Mouse (Mus musculus): Measurements from ENCODE around the gene Lif. TPM values are rescaled to one million over a fixed set of nuclear protein-coding genes. Genes with fewer than 3 reads are reported as not detected.

Gene Lif
- polyA plus RNA-seq (2015; fragmentation: Nextera tagmentation; extraction: Ambion mirVana): 0.19 and 0.32 TPM in 2 replicates

DNA sequence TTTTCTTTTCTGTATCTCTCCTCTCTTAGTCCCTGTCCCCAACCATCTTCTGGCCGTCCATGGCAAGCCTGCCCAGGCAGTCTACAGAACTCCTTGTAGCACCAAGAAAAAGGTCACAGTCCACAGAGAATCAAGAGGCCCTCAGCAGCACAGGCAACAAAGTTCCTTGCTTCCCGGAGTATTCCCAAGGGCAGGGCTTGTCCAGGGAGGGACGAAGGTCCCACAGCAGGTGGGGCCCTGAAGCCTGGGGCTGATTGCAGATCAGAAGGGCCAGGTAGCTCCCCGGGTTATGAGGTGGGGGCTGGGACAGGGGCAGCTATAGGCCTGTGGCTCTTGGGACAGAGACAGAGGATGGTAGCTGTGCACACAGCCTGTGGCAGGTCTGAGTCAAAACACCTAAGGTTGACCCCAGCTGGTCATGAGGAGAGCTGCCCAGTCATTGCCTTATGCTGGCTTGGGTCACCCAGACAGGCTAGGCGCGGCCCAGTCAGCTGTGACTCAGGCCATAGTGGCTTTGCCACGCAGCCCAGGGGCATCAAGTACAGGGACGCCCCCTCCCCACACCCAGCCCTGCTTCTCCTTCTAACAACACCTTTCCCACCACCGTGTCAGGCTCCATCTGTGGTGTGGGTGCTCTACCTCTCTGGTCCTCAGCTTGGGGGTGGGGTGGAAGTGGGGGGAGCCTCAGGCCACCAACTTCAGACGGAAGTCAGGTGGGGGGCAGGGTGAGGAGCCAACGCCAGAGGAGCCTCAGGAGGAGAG, at the start of gene Lif:
Gene Lif, plus strand, starts transcription at position 712 of the 762 bp plus-strand sequence.
- Histone ChIP-seq H3K4me1 (peaks cover 25% of the 10 kb centered on the region), H3K9me3 (no peaks in the 10 kb centered on the region), H3K27ac (no peak within 1 kb of the TSS), H3K27me3 (no peaks in the 10 kb centered on the region), H3K36me3 (no peaks in the 10 kb centered on the region), H3K4me3 (no peak within 1 kb of the TSS), H3K9ac (no peak within 1 kb of the TSS), H3K4me2 (no peak within 1 kb of the TSS)
- WGBS: 54% methylated on average over 11 of the region's 11 CpGs
- ATAC-seq (ENCODE audit: borderline replicate concordance, extremely low read depth, low FRiP score, low TSS enrichment): no peak

DNA sequence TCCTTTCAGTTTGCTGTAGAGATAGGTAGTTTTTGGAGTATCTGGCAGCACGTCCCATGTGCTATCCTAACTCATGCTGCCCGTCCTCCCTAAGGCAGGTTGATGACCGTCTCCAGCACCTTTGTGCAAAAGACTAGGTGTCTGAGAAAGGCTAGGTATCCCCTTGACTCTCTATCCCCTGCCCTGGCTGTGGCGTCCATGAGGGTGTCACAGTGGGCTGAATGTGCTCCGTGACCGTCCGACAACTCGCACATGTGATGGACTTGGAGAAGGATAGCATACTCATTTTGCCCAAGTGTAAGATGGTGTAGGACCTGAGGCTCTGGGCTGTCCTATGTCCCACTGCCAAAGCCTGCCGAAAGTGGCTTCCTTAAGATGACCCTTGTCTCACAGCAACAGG, 49.7 kb upstream of the Lif start:
- no peak for ATAC-seq (ENCODE audit: borderline replicate concordance, extremely low read depth, low FRiP score, low TSS enrichment)
- 89% methylated on average over 9 of the region's 9 CpGs for WGBS
- H3K4me3 ChIP-seq: no peak overlapping the region
- no peaks in the 10 kb centered on the region for H3K27me3 ChIP-seq
- H3K4me2 ChIP-seq: no peak overlapping the region
- H3K4me1 ChIP-seq: 0 out of 2 replicates have a peak, but pooled peaks cover 5% of the 10 kb centered on the region
- no peak overlapping the region for H3K9ac ChIP-seq
- no peaks in the 10 kb centered on the region for H3K9me3 ChIP-seq
- no peak overlapping the region for H3K27ac ChIP-seq
- peaks cover 25% of the 10 kb centered on the region for H3K36me3 ChIP-seq

- Histone ChIP-seq H3K36me3 (peaks cover 39% of the 10 kb centered on the region), H3K27ac (no peak overlapping the region), H3K9ac (no peak overlapping the region), H3K4me3 (no peak overlapping the region), H3K4me1 (no peaks in the 10 kb centered on the region), H3K4me2 (no peak overlapping the region), H3K27me3 (no peaks in the 10 kb centered on the region), H3K9me3 (no peaks in the 10 kb centered on the region)
- WGBS: 71% methylated on average over 5 of the region's 5 CpGs
- ATAC-seq (ENCODE audit: borderline replicate concordance, extremely low read depth, low FRiP score, low TSS enrichment): no peak
Measured at GRCm38 (mm10) chr11:4209556-4209955, 47.8 kb upstream of the Lif start.

DNA sequence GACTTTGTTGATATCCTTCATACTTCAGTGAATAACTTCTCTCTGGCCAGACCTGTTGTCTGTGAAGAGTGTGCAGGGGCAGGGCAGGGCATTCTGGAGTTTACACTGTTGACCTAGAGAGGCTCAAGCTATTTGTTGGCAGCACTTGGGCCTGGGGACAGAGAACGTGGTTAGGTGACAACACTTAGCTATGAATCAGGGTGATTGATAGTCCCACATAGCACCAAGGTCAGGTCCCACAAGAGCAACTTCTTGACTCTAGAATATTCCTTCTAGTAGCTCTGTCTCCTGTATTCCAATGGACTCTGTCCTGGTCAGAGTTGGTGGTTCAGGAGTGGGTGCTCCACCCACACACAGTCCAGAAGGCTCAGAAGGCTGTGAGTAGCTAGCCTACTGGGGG, 46.6 kb upstream of the Lif start:
- Histone ChIP-seq H3K27me3 (no peaks in the 10 kb centered on the region), H3K9ac (no peak overlapping the region), H3K4me1 (no peaks in the 10 kb centered on the region), H3K4me3 (no peak overlapping the region), H3K27ac (no peak overlapping the region), H3K4me2 (no peak overlapping the region), H3K9me3 (no peaks in the 10 kb centered on the region), H3K36me3 (peaks cover 44% of the 10 kb centered on the region)
- ATAC-seq (ENCODE audit: borderline replicate concordance, extremely low read depth, low FRiP score, low TSS enrichment): no peak
- 36% methylated on average over 1 of the region's 1 CpGs for WGBS

DNA sequence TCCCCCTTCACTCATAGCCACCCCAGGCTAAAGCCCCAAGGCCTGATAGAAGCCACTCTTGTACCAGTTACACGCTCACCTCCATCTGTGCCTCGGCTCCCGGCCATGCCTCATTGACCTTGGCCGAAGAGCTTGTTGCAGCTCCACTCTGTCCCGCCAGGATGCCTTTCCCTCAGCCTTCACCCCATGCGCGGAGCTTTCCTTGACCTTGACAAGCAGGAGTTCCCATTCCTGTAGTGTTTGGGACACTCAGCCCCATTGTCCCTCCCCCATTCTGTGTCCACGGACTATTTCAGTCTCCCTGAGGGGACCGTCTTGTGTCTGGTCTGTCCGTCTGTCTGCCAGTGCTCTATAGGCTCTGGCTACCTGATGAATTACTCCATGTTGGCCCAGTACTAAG, 44.2 kb upstream of the Lif start:
- Histone ChIP-seq H3K4me2 (no peak overlapping the region), H3K36me3 (peaks cover 37% of the 10 kb centered on the region)

GRCm38 (mm10) chr11:4214572-4214971, 42.8 kb upstream of the Lif start:
- H3K36me3 ChIP-seq: peaks cover 31% of the 10 kb centered on the region
- H3K27me3 ChIP-seq: peaks cover 7% of the 10 kb centered on the region; the same call in 1 of the 2 replicates
- H3K4me1 ChIP-seq: peaks cover 21% of the 10 kb centered on the region
- ATAC-seq (ENCODE audit: borderline replicate concordance, extremely low read depth, low FRiP score, low TSS enrichment): no peak
- no peak overlapping the region for H3K4me3 ChIP-seq
- H3K4me2 ChIP-seq: no peak overlapping the region
- H3K27ac ChIP-seq: no peak overlapping the region
- H3K9me3 ChIP-seq: no peaks in the 10 kb centered on the region
- 93% methylated on average over 14 of the region's 14 CpGs for WGBS
- no peak overlapping the region for H3K9ac ChIP-seq

More for the DNA sequence above, 44.2 kb upstream of the Lif start:
- no peak overlapping the region for H3K9ac ChIP-seq
- H3K9me3 ChIP-seq: no peaks in the 10 kb centered on the region
- peaks cover 8% of the 10 kb centered on the region; the same call in 1 of the 2 replicates for H3K4me1 ChIP-seq
- H3K4me3 ChIP-seq: no peak overlapping the region
- no peak for ATAC-seq (ENCODE audit: borderline replicate concordance, extremely low read depth, low FRiP score, low TSS enrichment)
- H3K27me3 ChIP-seq: no peaks in the 10 kb centered on the region
- 92% methylated on average over 10 of the region's 10 CpGs for WGBS
- H3K27ac ChIP-seq: no peak overlapping the region

- Histone ChIP-seq H3K9ac (no peak overlapping the region), H3K9me3 (no peaks in the 10 kb centered on the region), H3K4me1 (peaks cover 21% of the 10 kb centered on the region), H3K4me3 (no peak overlapping the region), H3K36me3 (peaks cover 31% of the 10 kb centered on the region), H3K4me2 (no peak overlapping the region), H3K27ac (no peak overlapping the region), H3K27me3 (peaks cover 10% of the 10 kb centered on the region; the same call in 1 of the 2 replicates)
- no peak for ATAC-seq (ENCODE audit: borderline replicate concordance, extremely low read depth, low FRiP score, low TSS enrichment)
- WGBS: 75% methylated on average over 10 of the region's 10 CpGs
Measured at GRCm38 (mm10) chr11:4215061-4215460, 42.3 kb upstream of the Lif start.

DNA sequence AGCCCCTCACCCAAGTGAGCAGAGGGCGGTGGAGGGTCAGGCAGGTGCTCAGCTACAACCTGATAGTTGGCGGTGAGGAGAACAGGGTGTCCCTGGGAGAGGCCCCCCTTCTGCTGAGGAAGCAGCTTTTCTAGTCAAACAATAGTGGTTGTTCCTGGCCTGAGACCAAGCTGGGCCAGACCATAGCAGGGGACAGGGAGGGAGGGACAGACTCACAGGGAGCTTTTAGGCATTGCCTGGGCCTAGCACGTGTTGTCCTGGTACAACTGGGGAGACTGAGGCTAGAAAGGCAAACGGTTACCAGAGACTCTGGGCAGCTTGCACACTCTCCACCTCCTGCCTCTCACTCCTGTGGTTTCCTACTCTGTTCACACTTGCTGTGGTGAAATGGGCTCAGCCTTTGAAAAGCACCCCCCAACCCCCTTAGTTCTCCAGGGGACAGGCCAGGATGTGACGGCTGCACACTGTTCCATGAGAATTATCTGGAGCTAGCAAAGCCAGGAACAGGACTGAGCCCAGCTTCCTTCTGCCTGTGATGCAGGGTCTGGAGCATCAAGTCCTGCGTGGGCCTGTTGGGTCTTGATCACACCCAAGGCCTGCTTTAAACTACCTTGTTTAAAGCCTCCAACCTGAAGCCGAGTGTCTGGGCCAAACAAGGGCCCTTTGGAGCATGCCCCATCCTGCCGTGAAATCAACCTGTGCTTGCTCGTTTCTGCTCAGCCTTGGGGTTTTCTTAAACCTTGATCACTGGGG, 40.9 kb upstream of the Lif start:
- 71% methylated on average over 9 of the region's 9 CpGs for WGBS
- no peak overlapping the region for H3K4me2 ChIP-seq
- peaks cover 25% of the 10 kb centered on the region for H3K36me3 ChIP-seq
- peaks cover 10% of the 10 kb centered on the region; the same call in 1 of the 2 replicates for H3K27me3 ChIP-seq
- H3K27ac ChIP-seq: peak overlapping the region; percentile 37
- ATAC-seq (ENCODE audit: borderline replicate concordance, extremely low read depth, low FRiP score, low TSS enrichment): no peak
- no peak overlapping the region for H3K4me3 ChIP-seq
- no peak overlapping the region for H3K9ac ChIP-seq
- peaks cover 21% of the 10 kb centered on the region for H3K4me1 ChIP-seq
- no peaks in the 10 kb centered on the region for H3K9me3 ChIP-seq

- H3K36me3 ChIP-seq: peaks cover 15% of the 10 kb centered on the region
- peaks cover 10% of the 10 kb centered on the region; the same call in 1 of the 2 replicates for H3K27me3 ChIP-seq
- no peaks in the 10 kb centered on the region for H3K9me3 ChIP-seq
- H3K4me3 ChIP-seq: peak within 1 kb of the TSS; percentile 48
- H3K4me1 ChIP-seq: peaks cover 21% of the 10 kb centered on the region
- peak within 1 kb of the TSS; percentile 52 for H3K9ac ChIP-seq
- WGBS: 2% methylated on average over 56 of the region's 56 CpGs
- peak; percentile 85 for ATAC-seq (ENCODE audit: borderline replicate concordance, extremely low read depth, low FRiP score, low TSS enrichment)
- peak within 1 kb of the TSS; percentile 94 for H3K4me2 ChIP-seq
- H3K27ac ChIP-seq: peak within 1 kb of the TSS; percentile 37; the same call in 1 of the 2 replicates
Measured at GRCm38 (mm10) chr11:4217914-4218629, 39.3 kb upstream of the Lif start, which contains the start of gene Castor1. TSS of gene Castor1 (plus strand) at chr11:4218225.

DNA sequence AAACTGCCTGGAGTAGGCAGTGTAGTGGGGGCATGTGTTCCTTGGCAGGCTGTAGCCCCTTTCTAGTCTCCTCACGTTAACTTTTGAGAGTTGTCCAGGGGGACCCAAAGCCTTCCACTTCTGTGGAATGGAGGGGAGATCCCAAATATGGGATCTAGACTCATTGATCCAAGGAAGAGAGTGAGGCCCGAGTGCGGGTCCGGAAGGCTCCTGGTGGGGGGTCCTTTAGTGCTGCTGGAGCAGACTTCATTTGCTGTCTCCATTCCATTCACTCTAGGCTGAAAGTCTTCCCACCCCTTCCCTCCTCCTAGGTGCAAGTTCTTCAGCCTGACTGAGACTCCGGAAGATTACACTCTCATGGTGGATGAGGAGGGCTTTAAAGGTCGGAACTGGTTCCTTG, 38.7 kb upstream of the Lif start:
- Histone ChIP-seq H3K36me3 (peaks cover 9% of the 10 kb centered on the region), H3K4me2 (peak overlapping the region; percentile 94), H3K27me3 (peaks cover 10% of the 10 kb centered on the region; the same call in 1 of the 2 replicates), H3K27ac (no peak overlapping the region), H3K9ac (peak overlapping the region; percentile 52), H3K4me3 (peak overlapping the region; percentile 48), H3K9me3 (no peaks in the 10 kb centered on the region), H3K4me1 (peaks cover 21% of the 10 kb centered on the region)
- ATAC-seq (ENCODE audit: borderline replicate concordance, extremely low read depth, low FRiP score, low TSS enrichment): no peak
- 8% methylated on average over 6 of the region's 6 CpGs for WGBS

GRCm38 (mm10) chr11:4219317-4219751, 38.0 kb upstream of the Lif start:
- H3K27ac ChIP-seq: no peak overlapping the region
- 0 out of 2 replicates have a peak, but pooled peaks cover 5% of the 10 kb centered on the region for H3K36me3 ChIP-seq
- ATAC-seq (ENCODE audit: borderline replicate concordance, extremely low read depth, low FRiP score, low TSS enrichment): peak; percentile 21; the same call in 1 of the 2 replicates
- H3K9ac ChIP-seq: peak overlapping the region; percentile 52; the same call in 1 of the 2 replicates
- H3K27me3 ChIP-seq: peaks cover 10% of the 10 kb centered on the region; the same call in 1 of the 2 replicates
- no peaks in the 10 kb centered on the region for H3K9me3 ChIP-seq
- H3K4me2 ChIP-seq: peak overlapping the region; percentile 94; the same call in 1 of the 2 replicates
- H3K4me3 ChIP-seq: no peak overlapping the region
- 8% methylated on average over 2 of the region's 2 CpGs for WGBS
- peaks cover 21% of the 10 kb centered on the region for H3K4me1 ChIP-seq

Data from lung, embryonic 15.5 days (tissue).